8 mouse cellular contexts compared by ENCODE assay signal in genomic region chr5:45855526-45856302, GRCm38 (mm10). TPM values are rescaled to one million over a fixed set of nuclear protein-coding genes. Genes with fewer than 3 reads are reported as not detected.
DNase-seq lines count a peak whose midpoint lies in the region; ATAC-seq and TF ChIP-seq lines count a peak whose summit lies in the region.

No protein-coding gene starts in this region.

- peak; percentile 68 for TF ChIP-seq CTCF in intestine, postnatal 0 days (IDR thresholded peaks at IDR 0.05; ENCODE audit: low read depth)

- H3K27me3 ChIP-seq in intestine, postnatal 0 days (replicated peaks; ENCODE audit: control insufficient read depth, insufficient read depth, low read length): no peaks in the 10 kb centered on the region
- H3K27me3 ChIP-seq in limb, embryonic 14.5 days (ENCODE audit: control insufficient read depth, insufficient read depth, low read length): no peaks in the 10 kb centered on the region
- H3K27me3 ChIP-seq in midbrain, embryonic 13.5 days: peaks cover 7% of the 10 kb centered on the region

- H3K36me3 ChIP-seq in intestine, postnatal 0 days (ENCODE audit: control insufficient read depth, insufficient read depth): no peaks in the 10 kb centered on the region
- H3K36me3 ChIP-seq in limb, embryonic 14.5 days (ENCODE audit: control insufficient read depth, insufficient read depth, low read length): no peaks in the 10 kb centered on the region
- H3K36me3 ChIP-seq in midbrain, embryonic 13.5 days: no peaks in the 10 kb centered on the region

- no peak for TF ChIP-seq POLR2A in limb, embryonic 14.5 days (IDR thresholded peaks at IDR 0.05; ENCODE audit: borderline replicate concordance, extremely low read depth, insufficient read depth, insufficient read length)

- H3K9me3 ChIP-seq in intestine, postnatal 0 days (ENCODE audit: control insufficient read depth): no peaks in the 10 kb centered on the region
- H3K9me3 ChIP-seq in limb, embryonic 14.5 days (ENCODE audit: control insufficient read depth, low read length): no peaks in the 10 kb centered on the region
- H3K9me3 ChIP-seq in midbrain, embryonic 13.5 days: no peaks in the 10 kb centered on the region

- H3K4me1 ChIP-seq in intestine, postnatal 0 days (replicated peaks; ENCODE audit: control insufficient read depth, insufficient read depth, low read length): 0 out of 2 replicates have a peak, but pooled peaks cover 3% of the 10 kb centered on the region
- H3K4me1 ChIP-seq in limb, embryonic 14.5 days (ENCODE audit: control insufficient read depth, insufficient read depth, low read length): peaks cover 4% of the 10 kb centered on the region; the same call in 1 of the 2 replicates
- peaks cover 9% of the 10 kb centered on the region for H3K4me1 ChIP-seq in midbrain, embryonic 13.5 days (replicated peaks)

- peak overlapping the region; percentile 100 for H3K4me3 ChIP-seq in intestine, postnatal 0 days (ENCODE audit: low read depth, low read length)
- H3K4me3 ChIP-seq in limb, embryonic 14.5 days (replicated peaks; ENCODE audit: low read length): peak overlapping the region; percentile 82
- H3K4me3 ChIP-seq in midbrain, embryonic 13.5 days (replicated peaks): peak overlapping the region; percentile 84

- peak; percentile 35 to 44 for DNase-seq in urinary bladder, adult 18-20 months (ENCODE audit: low spot score in 2 of 2)
- no peak for DNase-seq in urinary bladder, postnatal 10 days (ENCODE audit: low spot score)
- DNase-seq in gastrocnemius, postnatal 4 days (ENCODE audit: low spot score in 2 of 2): peak; percentile 15 to 28
- peak; percentile 30 for DNase-seq in limb, embryonic 14.5 days (ENCODE audit: low spot score)
- DNase-seq in telencephalon, adult 2 months (ENCODE audit: low read depth, low spot score): peak; percentile 51

- peak overlapping the region; percentile 99 for H3K27ac ChIP-seq in intestine, postnatal 0 days (ENCODE audit: low read depth, low read length)
- H3K27ac ChIP-seq in limb, embryonic 14.5 days (replicated peaks; ENCODE audit: low read depth, low read length): peak overlapping the region; percentile 99
- H3K27ac ChIP-seq in midbrain, embryonic 13.5 days: peak overlapping the region; percentile 98

- ATAC-seq in common myeloid progenitor, adult 5-6 weeks (replicated peaks; ENCODE audit: low read depth, poor library complexity, severe bottlenecking): peak; percentile 15
- ATAC-seq in intestine, postnatal 0 days: no peak
- peak; percentile 4; the same call in 1 of the 2 replicates for ATAC-seq in limb, embryonic 14.5 days (ENCODE audit: low FRiP score, low read depth)
- ATAC-seq in midbrain, embryonic 13.5 days: peak; percentile 2

- WGBS in intestine, postnatal 0 days: 13% methylated on average over 21 of the region's 21 CpGs
- 27% methylated on average over 21 of the region's 21 CpGs for WGBS in limb, embryonic 14.5 days
- WGBS in midbrain, embryonic 13.5 days: 27% methylated on average over 21 of the region's 21 CpGs

- H3K4me2 ChIP-seq in intestine, postnatal 0 days (replicated peaks; ENCODE audit: low read depth): peak overlapping the region; percentile 76
- peak overlapping the region; percentile 76 for H3K4me2 ChIP-seq in limb, embryonic 14.5 days (replicated peaks; ENCODE audit: low read depth, low read length, severe bottlenecking)
- peak overlapping the region; percentile 71 for H3K4me2 ChIP-seq in midbrain, embryonic 13.5 days (replicated peaks)

- peak overlapping the region; percentile 98 for H3K9ac ChIP-seq in intestine, postnatal 0 days (ENCODE audit: low read depth, low read length)
- peak overlapping the region; percentile 93 for H3K9ac ChIP-seq in limb, embryonic 14.5 days (ENCODE audit: low read depth, low read length, severe bottlenecking)
- peak overlapping the region; percentile 97 for H3K9ac ChIP-seq in midbrain, embryonic 13.5 days (replicated peaks)

RNA-seq across cellular contexts. Expression of gene Lcorl, which starts 1.7 kb away (rescaled TPM):
- 31.7 and 42.3 TPM in 2 replicates for total RNA-seq in common myeloid progenitor, adult 5-6 weeks (2017)
- 10 to 100 TPM; 17.4 to 17.9 TPM for total RNA-seq in gastrocnemius, postnatal 4 days (2021)
- polyA plus RNA-seq in intestine, postnatal 0 days (2015; fragmentation: Nextera tagmentation; extraction: Ambion mirVana): 23.4 and 27.5 TPM in 2 replicates
- polyA plus RNA-seq in limb, embryonic 14.5 days (2012; rRNA removed): 6.5 and 7.4 TPM in 2 replicates
- 21.1 and 24.1 TPM in 2 replicates for polyA plus RNA-seq in limb, embryonic 14.5 days (2014; fragmentation: Nextera tagmentation; extraction: Ambion mirVana)
- 64.4 and 71.3 TPM in 2 replicates for polyA plus RNA-seq in midbrain, embryonic 13.5 days (2015; fragmentation: Nextera tagmentation; extraction: Ambion mirVana)
